Mouse (Mus musculus): ENCODE data around the gene Pomt1.

- TF ChIP-seq CTCF (IDR thresholded peaks at IDR 0.05; ENCODE audit: control insufficient read depth, insufficient read depth, insufficient replicate concordance, low read depth, low read length) (no peak), POLR2A (IDR thresholded peaks at IDR 0.05; ENCODE audit: control insufficient read depth, low read depth, low read length) (no peak)
Observed at GRCm38 (mm10) chr2:32222057-32222456, 14.3 kb upstream of the Pomt1 start.

All from testis, adult 2 months (tissue).